Mouse (Mus musculus): Measurements from ENCODE around the gene St6galnac5.

Gene St6galnac5

DNA sequence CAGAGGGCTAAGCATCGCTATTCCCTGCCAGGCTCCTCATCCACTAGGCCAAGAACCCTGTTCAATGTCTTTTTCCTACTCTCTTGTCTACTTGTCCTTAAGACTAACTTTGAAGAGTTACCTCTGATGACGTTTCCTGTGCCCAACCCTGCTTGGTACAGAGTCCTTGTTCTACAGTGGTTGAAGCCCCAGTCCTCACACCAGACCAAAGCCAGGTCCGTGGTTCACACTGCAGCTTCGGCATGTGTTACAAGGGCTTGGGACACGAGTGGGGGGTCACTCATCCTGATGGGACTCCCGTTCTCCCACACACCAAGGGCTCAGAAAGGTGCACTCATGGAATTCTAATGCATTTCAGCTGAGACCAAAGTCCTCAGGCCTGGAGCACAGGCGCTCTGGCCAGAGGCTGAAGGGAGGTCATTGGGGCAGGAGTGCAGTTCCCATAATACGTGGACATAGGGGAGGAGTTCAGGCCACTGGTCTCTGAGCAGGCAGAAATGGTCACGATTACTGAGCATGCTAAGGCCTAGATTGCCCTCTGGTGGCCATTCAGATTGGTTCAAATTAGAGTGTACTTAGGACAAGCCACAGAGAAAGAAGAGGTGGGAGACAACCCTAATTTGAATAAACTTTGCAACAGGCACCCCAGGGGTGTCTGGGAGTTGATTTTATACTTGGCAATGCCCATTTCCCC, 182.2 kb downstream of the St6galnac5 start:
- in situ Hi-C loops (cut with MboI, MseI): loop anchor here in 1 of 2 experiments (10.0 to 25.0 kb wide), 2 partner anchors 162 to 855 kb away; no protein-coding TSS in a partner anchor

DNA sequence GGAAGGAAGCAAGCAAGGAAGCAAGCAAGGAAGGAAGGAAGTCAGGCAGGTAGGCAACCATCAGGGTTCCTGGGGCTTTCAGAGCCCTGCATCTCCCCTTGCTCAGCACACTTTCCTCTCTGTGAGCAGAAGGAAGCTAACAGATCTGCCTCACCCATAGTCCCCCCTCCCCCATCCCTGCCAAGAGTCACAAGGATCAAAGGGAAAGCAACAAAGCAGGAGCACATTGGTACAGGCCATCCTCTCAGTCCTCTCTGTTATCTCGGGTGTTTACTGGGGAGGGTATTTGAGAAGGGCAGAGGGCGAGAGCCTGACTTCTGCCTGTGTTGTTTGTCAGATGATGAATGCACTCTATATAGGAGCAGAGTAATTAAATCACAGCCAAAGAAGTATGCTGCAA, 184.7 kb downstream of the St6galnac5 start:
- in situ Hi-C loops (cut with MboI, MseI): loop anchor here in 1 of 2 experiments (10.0 to 25.0 kb wide), 2 partner anchors 165 to 857 kb away; no protein-coding TSS in a partner anchor

DNA sequence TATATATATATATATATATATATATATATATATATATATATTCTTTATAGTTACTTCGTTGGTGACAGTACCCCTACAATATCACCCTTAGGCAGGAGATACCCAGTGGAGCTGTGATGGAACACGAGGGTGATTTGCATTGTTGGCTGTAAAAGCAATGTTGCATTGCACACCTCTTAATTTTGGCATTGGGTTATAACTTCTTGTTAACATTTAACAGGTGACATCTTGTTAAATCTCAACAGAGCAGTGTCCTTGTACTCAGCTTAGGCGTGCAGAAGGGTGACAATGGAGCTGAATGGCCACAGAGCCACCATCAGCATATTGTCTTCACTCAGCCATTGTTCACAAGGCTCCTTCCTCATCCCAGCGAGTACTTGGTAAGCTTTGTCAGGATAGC, 185.8 kb downstream of the St6galnac5 start:
- in situ Hi-C loops (cut with MboI, MseI): loop anchor here in 1 of 2 experiments (10.0 to 25.0 kb wide), 2 partner anchors 166 to 859 kb away; no protein-coding TSS in a partner anchor

DNA sequence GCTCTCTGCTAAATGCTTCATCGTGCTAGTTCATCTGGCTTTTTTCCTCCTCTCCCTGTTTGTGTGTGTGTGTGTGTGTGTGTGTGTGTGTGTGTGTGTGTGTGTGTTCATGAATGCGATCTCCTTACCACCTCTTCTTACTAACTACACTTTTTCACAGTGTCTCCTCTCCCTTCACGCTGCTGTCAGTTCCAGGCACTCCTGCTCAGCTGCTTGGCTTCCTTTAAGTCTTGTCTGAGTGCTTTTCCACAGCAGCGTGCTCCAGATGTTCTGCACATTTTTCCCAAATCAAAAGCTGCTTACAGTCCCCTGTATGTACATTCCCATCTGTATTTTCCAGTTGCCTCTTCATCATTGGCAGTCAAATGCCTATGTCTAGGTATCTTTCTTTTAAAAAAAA, 189.0 kb downstream of the St6galnac5 start:
- in situ Hi-C loops (cut with MboI, MseI): loop anchor here (5.0 to 25.0 kb wide), 3 partner anchors 169 to 862 kb away; no protein-coding TSS in a partner anchor

DNA sequence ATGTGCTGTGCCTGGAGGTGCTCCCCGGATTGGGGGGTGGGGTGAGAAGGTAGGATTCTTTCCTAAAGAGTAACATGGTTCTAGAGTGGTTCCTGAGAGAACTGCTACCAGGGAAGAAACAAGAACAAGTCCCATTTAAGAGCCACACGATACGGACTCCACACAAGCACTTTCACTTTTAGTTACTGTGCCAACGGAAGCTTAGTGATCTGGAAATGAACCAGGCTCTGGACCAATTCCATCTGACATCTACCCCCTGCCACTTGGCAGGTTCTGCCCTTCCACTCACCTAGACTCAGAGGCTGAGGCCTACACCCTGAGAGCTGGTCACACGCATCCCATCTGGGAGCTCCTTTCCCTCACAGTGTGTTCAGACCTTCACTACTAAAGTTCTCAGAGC, 189.4 kb downstream of the St6galnac5 start:
- in situ Hi-C loops (cut with MboI, MseI): loop anchor here (5.0 to 25.0 kb wide), 3 partner anchors 170 to 862 kb away; no protein-coding TSS in a partner anchor

DNA sequence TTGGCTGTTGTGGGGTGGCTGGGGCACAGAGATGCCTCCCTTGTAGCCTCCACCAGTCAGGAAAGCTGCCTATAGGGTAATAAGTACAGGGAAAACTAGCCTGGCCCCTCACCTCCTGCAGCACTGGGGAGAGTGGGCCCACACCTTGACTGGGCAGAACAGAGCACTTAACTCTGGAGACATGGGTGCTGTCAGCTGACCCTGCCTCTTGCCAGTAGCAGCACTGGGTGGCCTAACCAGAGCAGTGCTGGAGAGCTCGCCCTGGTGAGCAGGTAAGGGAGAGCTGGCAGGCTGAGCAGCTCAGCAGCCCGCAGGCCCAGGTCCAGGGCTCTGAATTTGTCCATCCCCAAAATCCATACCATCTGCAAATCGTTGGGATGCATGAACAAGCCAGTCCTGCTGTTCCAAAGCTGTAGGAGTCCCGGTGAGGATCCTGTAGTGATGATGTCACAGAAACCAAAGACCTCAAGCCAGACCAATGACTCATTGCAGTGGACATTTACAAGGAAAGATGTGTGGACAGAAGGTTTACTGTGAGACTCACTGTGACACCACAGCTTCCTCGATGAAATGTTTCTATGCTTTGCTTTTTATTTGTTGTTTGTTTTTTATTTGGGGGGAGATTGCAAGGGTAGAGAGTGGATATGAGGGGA, 193.6 kb downstream of the St6galnac5 start:
- in situ Hi-C loops (cut with MboI, MseI): loop anchor here in 1 of 2 experiments (25.0 kb wide), 1 partner anchor 174 kb away; no protein-coding TSS in a partner anchor

DNA sequence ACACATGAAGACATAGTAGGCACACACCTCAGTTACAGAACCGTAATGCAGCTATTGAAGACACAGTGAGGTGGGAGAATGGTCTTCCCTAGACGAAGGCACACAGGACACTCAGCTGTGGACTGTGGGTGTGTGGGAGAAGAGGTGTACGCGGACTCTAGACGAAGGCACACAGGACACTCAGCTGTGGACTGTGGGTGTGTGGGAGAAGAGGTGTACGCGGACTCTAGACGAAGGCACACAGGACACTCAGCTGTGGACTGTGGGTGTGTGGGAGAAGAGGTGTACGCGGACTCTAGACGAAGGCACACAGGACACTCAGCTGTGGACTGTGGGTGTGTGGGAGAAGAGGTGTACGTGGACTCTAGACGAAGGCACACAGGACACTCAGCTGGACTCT, 197.7 kb downstream of the St6galnac5 start:
- in situ Hi-C loops (cut with MboI, MseI): loop anchor here (5.0 to 25.0 kb wide), 2 partner anchors 173 to 178 kb away; no protein-coding TSS in a partner anchor

DNA sequence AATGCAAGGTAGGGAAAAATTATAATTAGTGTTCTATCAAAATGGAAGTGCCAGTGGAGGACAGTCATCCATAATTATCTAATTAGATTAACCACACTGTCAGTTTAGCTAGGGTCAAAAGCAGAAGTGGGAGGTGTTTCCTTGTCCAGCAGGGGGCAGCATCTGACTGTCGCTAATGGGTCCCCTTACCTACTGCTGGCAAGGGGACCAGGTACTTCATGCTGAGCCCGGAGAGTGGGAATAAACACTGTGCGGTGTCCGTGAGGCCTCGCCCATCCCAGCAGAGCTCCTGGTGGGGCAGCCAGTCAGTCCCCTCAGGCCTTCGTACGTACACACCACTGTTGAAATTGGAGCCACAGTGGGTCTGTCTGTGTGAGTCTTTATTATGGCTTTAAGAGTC, 198.3 kb downstream of the St6galnac5 start:
- in situ Hi-C loops (cut with MboI, MseI): loop anchor here (5.0 to 25.0 kb wide), 2 partner anchors 174 to 179 kb away; no protein-coding TSS in a partner anchor

DNA sequence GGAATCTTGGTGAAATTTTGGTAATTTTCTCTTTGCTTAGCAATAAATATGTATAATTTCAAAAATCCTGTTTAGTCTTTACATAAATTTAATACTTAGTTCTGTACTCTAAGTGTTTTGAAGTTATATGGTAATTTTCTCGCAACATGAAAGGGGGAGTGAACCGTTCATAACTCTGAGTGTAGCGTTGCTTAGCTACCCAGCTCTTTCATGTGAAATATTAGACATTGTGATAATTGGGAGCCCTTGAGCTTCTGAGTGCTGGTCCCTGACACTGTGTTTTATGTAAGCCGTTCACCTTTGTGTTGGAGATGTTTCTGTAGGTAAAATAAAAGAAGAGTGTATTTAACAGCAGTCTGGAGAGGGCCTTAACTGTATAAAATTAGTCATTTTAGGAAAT, 202.2 kb downstream of the St6galnac5 start:
- in situ Hi-C loops (cut with MboI, MseI): loop anchor here (5.0 to 25.0 kb wide), 2 partner anchors 177 to 182 kb away; no protein-coding TSS in a partner anchor

DNA sequence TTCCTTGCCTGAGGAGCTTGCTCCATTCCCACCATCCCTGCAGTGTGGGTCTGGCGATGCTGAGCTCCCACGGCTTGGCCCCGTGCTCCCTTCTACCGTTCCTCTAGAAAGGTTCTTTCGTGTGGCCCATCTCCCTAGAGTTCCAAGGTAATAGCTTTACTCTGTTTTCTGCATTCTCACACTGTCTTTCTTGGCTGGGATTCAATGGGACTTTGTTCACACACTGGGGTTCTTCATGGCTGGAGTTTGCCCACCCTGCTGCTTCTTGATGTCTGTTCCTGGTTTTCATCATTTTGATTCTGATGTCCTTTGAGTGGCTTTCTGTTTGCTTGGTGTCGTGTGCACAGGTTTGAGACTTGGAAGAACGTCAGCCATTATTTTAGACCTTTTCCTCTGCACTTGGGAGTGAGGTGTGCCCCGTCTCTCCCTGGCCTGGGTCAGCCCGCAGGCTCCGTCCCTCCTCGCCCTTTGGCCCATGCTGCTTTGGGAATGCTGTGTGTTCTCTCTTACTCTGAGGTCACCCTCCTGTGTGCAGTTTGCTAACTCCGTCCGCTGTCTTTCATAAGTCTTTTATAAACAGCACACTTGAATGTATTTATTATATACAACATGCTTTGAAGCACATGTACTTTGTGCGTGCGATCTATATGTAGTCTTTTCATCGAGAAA, 205.0 kb downstream of the St6galnac5 start:
- in situ Hi-C loops (cut with MboI, MseI): loop anchor here in 1 of 2 experiments (25.0 kb wide), 1 partner anchor 185 kb away; no protein-coding TSS in a partner anchor

DNA sequence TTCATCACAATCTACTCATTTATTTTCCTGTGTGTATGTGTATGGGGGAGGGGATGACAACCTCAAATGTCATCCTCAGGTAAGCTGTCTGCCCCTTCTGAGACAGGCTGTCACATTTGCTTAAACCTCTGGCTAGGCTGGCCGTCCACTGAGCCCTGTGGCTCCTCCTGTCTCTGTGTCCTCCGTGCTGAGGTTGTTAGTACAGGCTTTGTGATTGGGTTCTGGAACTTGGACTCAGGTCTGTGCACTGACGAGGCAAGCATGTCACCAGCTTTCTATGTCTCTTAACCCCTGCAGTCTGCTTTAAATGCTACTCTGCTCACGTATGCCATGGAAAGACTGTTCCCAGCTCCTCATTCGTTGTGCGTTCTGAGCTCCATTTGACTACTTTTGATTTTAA, 205.7 kb downstream of the St6galnac5 start:
- in situ Hi-C loops (cut with MboI, MseI): loop anchor here in 1 of 2 experiments (25.0 kb wide), 1 partner anchor 186 kb away; no protein-coding TSS in a partner anchor

DNA sequence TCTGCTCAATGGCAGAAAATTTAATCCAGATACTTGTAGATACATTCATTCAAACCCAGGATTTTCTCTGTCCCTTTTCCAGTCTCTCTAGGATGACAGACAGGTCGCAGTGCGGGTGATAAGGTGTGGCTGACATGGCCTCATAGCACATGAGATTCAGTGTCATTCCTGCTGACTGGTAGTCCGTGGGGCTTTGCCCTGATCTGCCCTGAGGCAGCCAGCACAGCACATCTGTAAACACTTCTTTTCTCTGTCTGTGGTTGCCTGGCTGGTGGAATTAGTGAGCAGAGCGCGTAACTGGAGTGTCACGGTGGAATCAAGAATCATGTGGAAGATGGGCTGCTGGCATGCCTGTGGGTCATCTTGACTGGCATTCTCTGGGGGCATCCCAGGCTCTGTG, 212.0 kb downstream of the St6galnac5 start:
- in situ Hi-C loops (cut with MboI, MseI): loop anchor here in 1 of 2 experiments (5.0 kb wide), 1 partner anchor 877 kb away; no protein-coding TSS in a partner anchor

DNA sequence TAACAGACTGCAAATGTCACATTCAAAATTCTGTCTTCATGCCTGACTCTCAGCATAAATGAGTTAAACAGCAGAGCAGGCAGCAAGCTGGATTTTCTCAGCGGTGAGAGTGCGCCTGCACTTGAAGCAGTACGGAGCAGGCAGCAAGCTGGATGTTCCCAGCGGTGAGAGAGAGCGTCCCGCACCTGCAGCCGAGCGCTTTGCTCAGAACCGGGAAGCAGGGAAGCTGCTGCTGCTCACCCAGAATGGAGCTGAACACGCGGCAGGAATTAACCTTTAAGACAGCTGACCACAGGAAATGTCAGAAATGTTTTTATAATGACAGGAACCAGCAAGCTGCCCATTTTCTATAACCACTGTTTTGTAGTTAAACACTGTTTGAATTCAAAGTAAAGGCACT, 214.6 kb downstream of the St6galnac5 start:
- in situ Hi-C loops (cut with MboI, MseI): no loop called here
